ENCODE assay signal across 8 mouse cellular contexts in the genomic region with DNA sequence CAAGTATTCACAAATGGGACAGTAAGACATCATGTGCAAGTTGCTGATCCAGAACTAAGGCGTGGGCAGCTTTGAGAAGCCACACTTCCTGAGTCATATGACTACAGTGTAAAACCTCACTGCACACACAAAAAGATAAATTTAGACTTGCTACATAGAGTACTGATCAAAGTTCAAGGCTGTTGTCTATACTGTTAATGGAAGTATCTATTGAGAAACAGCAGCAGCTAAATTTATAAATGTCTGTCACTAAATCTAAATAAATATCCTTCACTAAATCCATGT. TPM values are rescaled to one million over a fixed set of nuclear protein-coding genes. Genes with fewer than 3 reads are reported as not detected.
A peak's percentile ranks its signal among the peaks of the same experiment; 100 is the strongest.
DNase-seq lines count a peak whose midpoint lies in the region; ATAC-seq and TF ChIP-seq lines count a peak whose summit lies in the region.

No protein-coding gene starts in this region.

- peak overlapping the region; percentile 98 for H3K9ac ChIP-seq in ES-Bruce4 (ENCODE audit: low read depth, poor library complexity, severe bottlenecking)
- H3K9ac ChIP-seq in heart, embryonic 14.5 days (ENCODE audit: low read length): peak overlapping the region; percentile 99
- peak overlapping the region; percentile 6; the same call in 1 of the 2 replicates for H3K9ac ChIP-seq in liver, embryonic 15.5 days

- no peaks in the 10 kb centered on the region; the same call in 1 of the 2 replicates for H3K9me3 ChIP-seq in ES-Bruce4 (replicated peaks; ENCODE audit: control insufficient read depth, insufficient read depth, low read length, poor library complexity, severe bottlenecking)
- H3K9me3 ChIP-seq in heart, embryonic 14.5 days (ENCODE audit: control insufficient read depth, low read length): no peaks in the 10 kb centered on the region
- H3K9me3 ChIP-seq in liver, embryonic 15.5 days (replicated peaks): no peaks in the 10 kb centered on the region

- no peak for TF ChIP-seq POLR2A in ES-Bruce4 (IDR thresholded peaks at IDR 0.05; ENCODE audit: insufficient read depth, low read length)

- H3K27ac ChIP-seq in ES-Bruce4 (ENCODE audit: insufficient read depth, low read length): no peak overlapping the region
- no peak overlapping the region for H3K27ac ChIP-seq in heart, embryonic 14.5 days (replicated peaks in 1 of 2; ENCODE audit: control insufficient read depth in 1 of 2, insufficient read depth in 1 of 2, low read depth in 2 of 2, low read length in 2 of 2)
- H3K27ac ChIP-seq in liver, embryonic 15.5 days (replicated peaks): peak overlapping the region; percentile 67

- peak overlapping the region; percentile 15; the same call in 1 of the 2 replicates for H3K4me3 ChIP-seq in ES-Bruce4 (ENCODE audit: low read depth, low read length)
- peak overlapping the region in 1 of 2 experiments; percentile 95; a peak in 2 of 4 replicates for H3K4me3 ChIP-seq in heart, embryonic 14.5 days (ENCODE audit: control insufficient read depth in 1 of 2, insufficient read depth in 1 of 2, low read depth in 1 of 2, low read length in 2 of 2)
- peak overlapping the region; percentile 94 for H3K4me3 ChIP-seq in liver, embryonic 15.5 days (replicated peaks)

- TF ChIP-seq EP300 in ES-Bruce4 (IDR thresholded peaks at IDR 0.05; ENCODE audit: insufficient read depth, low read depth, low read length): no peak

- ATAC-seq in heart, embryonic 14.5 days (ENCODE audit: insufficient number of reproducible peaks, insufficient read depth, low FRiP score, low read depth): no peak
- no peak for ATAC-seq in liver, embryonic 15.5 days (ENCODE audit: insufficient read depth)

- peaks cover 3% of the 10 kb centered on the region for H3K4me1 ChIP-seq in ES-Bruce4 (ENCODE audit: control insufficient read depth, insufficient read depth, low read length)
- peaks cover 0 to 43% of the 10 kb centered on the region in 2 experiments; a peak in 2 of 4 replicates for H3K4me1 ChIP-seq in heart, embryonic 14.5 days (ENCODE audit: control insufficient read depth in 2 of 2, insufficient read depth in 2 of 2, low read length in 2 of 2)
- H3K4me1 ChIP-seq in liver, embryonic 15.5 days (replicated peaks): peaks cover 79% of the 10 kb centered on the region

- peak; percentile 36 to 43 for DNase-seq in kidney, adult 8-10 months
- DNase-seq in kidney, postnatal 4 days: no peak
- no peak for DNase-seq in right cerebral cortex, adult 2 months (ENCODE audit: low spot score in 2 of 2)
- DNase-seq in layer of hippocampus, adult 11-12 months (ENCODE audit: low spot score): no peak
- DNase-seq in left cerebral cortex, adult 18-20 months (ENCODE audit: low spot score in 2 of 2): no peak

- H3K27me3 ChIP-seq in ES-Bruce4 (ENCODE audit: control insufficient read depth, insufficient read depth, low read length, poor library complexity, severe bottlenecking): no peaks in the 10 kb centered on the region
- no peaks in the 10 kb centered on the region for H3K27me3 ChIP-seq in heart, embryonic 14.5 days (ENCODE audit: control insufficient read depth, insufficient read depth, low read length)
- no peaks in the 10 kb centered on the region for H3K27me3 ChIP-seq in liver, embryonic 15.5 days

- TF ChIP-seq CTCF in ES-Bruce4 (IDR thresholded peaks at IDR 0.05; ENCODE audit: low read depth, low read length): no peak

- H3K4me2 ChIP-seq in heart, embryonic 14.5 days (ENCODE audit: low read length): peak overlapping the region; percentile 72
- H3K4me2 ChIP-seq in liver, embryonic 15.5 days: peak overlapping the region; percentile 78

- peaks cover 72% of the 10 kb centered on the region for H3K36me3 ChIP-seq in ES-Bruce4 (ENCODE audit: control insufficient read depth, insufficient read depth, low read length, poor library complexity, severe bottlenecking)
- H3K36me3 ChIP-seq in heart, embryonic 14.5 days (ENCODE audit: control insufficient read depth, insufficient read depth, low read length): peaks cover 33% of the 10 kb centered on the region
- H3K36me3 ChIP-seq in liver, embryonic 15.5 days (replicated peaks): peaks cover 40% of the 10 kb centered on the region

- 15% methylated on average over 1 of the region's 1 CpGs for WGBS in heart, embryonic 14.5 days
- 4% methylated on average over 1 of the region's 1 CpGs for WGBS in liver, embryonic 15.5 days (ENCODE audit: insufficient replicate concordance)

RNA-seq across cellular contexts. Expression of a gene that starts 2.8 kb away (rescaled TPM):
- polyA plus RNA-seq in ES-Bruce4 (2011; ENCODE audit: insufficient read depth, insufficient read length, low read depth, missing spikeins): 34.3 and 35.8 TPM in 2 replicates
- polyA plus RNA-seq in heart, embryonic 14.5 days (2014; fragmentation: Nextera tagmentation; extraction: Ambion mirVana): 21.2 and 21.8 TPM in 2 replicates
- polyA plus RNA-seq in liver, embryonic 15.5 days (2015; fragmentation: Nextera tagmentation; extraction: Ambion mirVana): 9.8 and 10.5 TPM in 2 replicates
- total RNA-seq in left cerebral cortex, adult 18-20 months (2021): 1 to 10 TPM; 5.7 to 6.8 TPM

RNA-seq across cellular contexts. Expression of a gene that starts 3.0 kb away (rescaled TPM):
- polyA plus RNA-seq in ES-Bruce4 (2011; ENCODE audit: insufficient read depth, insufficient read length, low read depth, missing spikeins): 499 and 538 TPM in 2 replicates
- polyA plus RNA-seq in heart, embryonic 14.5 days (2014; fragmentation: Nextera tagmentation; extraction: Ambion mirVana): 96.4 and 99.9 TPM in 2 replicates
- 55.7 and 59.4 TPM in 2 replicates for polyA plus RNA-seq in liver, embryonic 15.5 days (2015; fragmentation: Nextera tagmentation; extraction: Ambion mirVana)
- 10 to 100 TPM; 75.9 to 77.8 TPM for total RNA-seq in left cerebral cortex, adult 18-20 months (2021)

Comparison
In these comparisons a context has a peak if more than half of its experiments do, and no peak if none do; other contexts are left out.
1. DNase-seq: peak in kidney, adult 8-10 months (2 of 2); none in kidney, postnatal 4 days (0 of 2), right cerebral cortex, adult 2 months (0 of 2), layer of hippocampus, adult 11-12 months (single experiment) and left cerebral cortex, adult 18-20 months (0 of 2).
2. H3K9ac ChIP-seq: peak in every context shown above with its lines; median percentile 99 in heart, embryonic 14.5 days; 98 in ES-Bruce4; 6 in liver, embryonic 15.5 days.